Mouse (Mus musculus) MEL (cell line): ENCODE results near the gene Dock1.

Source experiments
- GATA1 ChIP-seq: IDR thresholded peaks from 2 replicates; pipeline ENCODE4 v1.6.1; 2011; ENCODE audit warnings: low read depth, low read length, improper control_type of control experiment
- KAT2A ChIP-seq: conservative IDR thresholded peaks from 2 replicates; pipeline ENCODE4 v1.6.1; 2012; ENCODE audit warnings: low read depth, low read length, improper control_type of control experiment, inconsistent platforms
- POLR2A ChIP-seq, 2 experiments: IDR thresholded peaks; 2 replicates each; pipeline ENCODE4 v1.6.1; 2011 to 2012; ENCODE audit warnings: low read length in 2 of 2, mild to moderate bottlenecking in 2 of 2, control low read depth in 1 of 2, improper control_type of control experiment in 1 of 2, low read depth in 1 of 2, moderate library complexity in 1 of 2; ENCODE audit not compliant: control insufficient read depth in 1 of 2, insufficient read depth in 1 of 2, poor library complexity in 1 of 2

GRCm38 (mm10) chr7:134725551-134726529, 55.4 kb downstream of the Dock1 start:
- TF ChIP-seq KAT2A (no peak), GATA1 (no peak), POLR2A (IDR thresholded peaks at IDR 0.05; ENCODE audit: control insufficient read depth in 1 of 2, insufficient read depth in 1 of 2, low read depth in 1 of 2, low read length in 2 of 2, poor library complexity in 1 of 2) (no peak)
